Mouse (Mus musculus): Measurements from ENCODE around the gene Begain. TPM values are rescaled to one million over a fixed set of nuclear protein-coding genes. Genes with fewer than 3 reads are reported as not detected.

Gene Begain
- polyA plus RNA-seq, 1 experiment = 96.3 TPM

GRCm38 (mm10) chr12:109049949-109050348, 18.1 kb downstream of the Begain start:
- DNase-seq (ENCODE audit: low read depth) = no peak
- TF ChIP-seq CTCF (IDR thresholded peaks at IDR 0.05; ENCODE audit: borderline replicate concordance, extremely low read depth, insufficient read depth, insufficient read length) = no peak
- no peak for TF ChIP-seq POLR2A (IDR thresholded peaks at IDR 0.05; ENCODE audit: borderline replicate concordance, extremely low read depth, insufficient read depth, insufficient read length, poor library complexity, severe bottlenecking)

- no peak for DNase-seq (ENCODE audit: low read depth)
- TF ChIP-seq POLR2A (IDR thresholded peaks at IDR 0.05; ENCODE audit: borderline replicate concordance, extremely low read depth, insufficient read depth, insufficient read length, poor library complexity, severe bottlenecking) = no peak
- no peak for TF ChIP-seq CTCF (IDR thresholded peaks at IDR 0.05; ENCODE audit: borderline replicate concordance, extremely low read depth, insufficient read depth, insufficient read length)
These were observed 22.4 kb downstream of the Begain start for GRCm38 (mm10) chr12:109045581-109045980.

GRCm38 (mm10) chr12:109044497-109044896, 23.5 kb downstream of the Begain start:
- DNase-seq (ENCODE audit: low read depth) = peak; percentile 19
- peak; percentile 43; the same call in 1 of the 2 replicates for TF ChIP-seq CTCF (IDR thresholded peaks at IDR 0.05; ENCODE audit: borderline replicate concordance, extremely low read depth, insufficient read depth, insufficient read length)
- TF ChIP-seq POLR2A (IDR thresholded peaks at IDR 0.05; ENCODE audit: borderline replicate concordance, extremely low read depth, insufficient read depth, insufficient read length, poor library complexity, severe bottlenecking) = no peak

GRCm38 (mm10) chr12:109039311-109039710, 28.7 kb downstream of the Begain start:
- DNase-seq (ENCODE audit: low read depth) = peak; percentile 77
- no peak for TF ChIP-seq CTCF (IDR thresholded peaks at IDR 0.05; ENCODE audit: borderline replicate concordance, extremely low read depth, insufficient read depth, insufficient read length)
- no peak for TF ChIP-seq POLR2A (IDR thresholded peaks at IDR 0.05; ENCODE audit: borderline replicate concordance, extremely low read depth, insufficient read depth, insufficient read length, poor library complexity, severe bottlenecking)

- DNase-seq (ENCODE audit: low read depth) = peak; percentile 86
- TF ChIP-seq CTCF (IDR thresholded peaks at IDR 0.05; ENCODE audit: borderline replicate concordance, extremely low read depth, insufficient read depth, insufficient read length) (no peak), POLR2A (IDR thresholded peaks at IDR 0.05; ENCODE audit: borderline replicate concordance, extremely low read depth, insufficient read depth, insufficient read length, poor library complexity, severe bottlenecking) (no peak)
These were observed 29.7 kb downstream of the Begain start for GRCm38 (mm10) chr12:109038179-109038819.

- no peak for DNase-seq (ENCODE audit: low read depth)
- TF ChIP-seq CTCF (IDR thresholded peaks at IDR 0.05; ENCODE audit: borderline replicate concordance, extremely low read depth, insufficient read depth, insufficient read length) (no peak), POLR2A (IDR thresholded peaks at IDR 0.05; ENCODE audit: borderline replicate concordance, extremely low read depth, insufficient read depth, insufficient read length, poor library complexity, severe bottlenecking) (no peak)
These were observed 31.0 kb downstream of the Begain start for GRCm38 (mm10) chr12:109037026-109037425.

GRCm38 (mm10) chr12:109023780-109024179, 44.2 kb downstream of the Begain start:
- TF ChIP-seq POLR2A (IDR thresholded peaks at IDR 0.05; ENCODE audit: borderline replicate concordance, extremely low read depth, insufficient read depth, insufficient read length, poor library complexity, severe bottlenecking) = no peak
- peak; percentile 49 for TF ChIP-seq CTCF (IDR thresholded peaks at IDR 0.05; ENCODE audit: borderline replicate concordance, extremely low read depth, insufficient read depth, insufficient read length)
- DNase-seq (ENCODE audit: low read depth) = peak; percentile 44

GRCm38 (mm10) chr12:109022966-109023365, 45.1 kb downstream of the Begain start:
- no peak for TF ChIP-seq CTCF (IDR thresholded peaks at IDR 0.05; ENCODE audit: borderline replicate concordance, extremely low read depth, insufficient read depth, insufficient read length)
- TF ChIP-seq POLR2A (IDR thresholded peaks at IDR 0.05; ENCODE audit: borderline replicate concordance, extremely low read depth, insufficient read depth, insufficient read length, poor library complexity, severe bottlenecking) = no peak
- no peak for DNase-seq (ENCODE audit: low read depth)

- DNase-seq (ENCODE audit: low read depth) = peak; percentile 15
- TF ChIP-seq POLR2A (IDR thresholded peaks at IDR 0.05; ENCODE audit: borderline replicate concordance, extremely low read depth, insufficient read depth, insufficient read length, poor library complexity, severe bottlenecking) = no peak
- no peak for TF ChIP-seq CTCF (IDR thresholded peaks at IDR 0.05; ENCODE audit: borderline replicate concordance, extremely low read depth, insufficient read depth, insufficient read length)
These were observed 45.8 kb downstream of the Begain start for GRCm38 (mm10) chr12:109022181-109022691.

GRCm38 (mm10) chr12:109010070-109010649, 57.9 kb downstream of the Begain start:
- peak; percentile 67 for DNase-seq (ENCODE audit: low read depth)
- no peak for TF ChIP-seq POLR2A (IDR thresholded peaks at IDR 0.05; ENCODE audit: borderline replicate concordance, extremely low read depth, insufficient read depth, insufficient read length, poor library complexity, severe bottlenecking)
- TF ChIP-seq CTCF (IDR thresholded peaks at IDR 0.05; ENCODE audit: borderline replicate concordance, extremely low read depth, insufficient read depth, insufficient read length) = no peak

GRCm38 (mm10) chr12:109002978-109003377, 65.0 kb downstream of the Begain start:
- DNase-seq (ENCODE audit: low read depth) = no peak
- no peak for TF ChIP-seq POLR2A (IDR thresholded peaks at IDR 0.05; ENCODE audit: borderline replicate concordance, extremely low read depth, insufficient read depth, insufficient read length, poor library complexity, severe bottlenecking)
- TF ChIP-seq CTCF (IDR thresholded peaks at IDR 0.05; ENCODE audit: borderline replicate concordance, extremely low read depth, insufficient read depth, insufficient read length) = no peak

- TF ChIP-seq POLR2A (IDR thresholded peaks at IDR 0.05; ENCODE audit: borderline replicate concordance, extremely low read depth, insufficient read depth, insufficient read length, poor library complexity, severe bottlenecking) (no peak), CTCF (IDR thresholded peaks at IDR 0.05; ENCODE audit: borderline replicate concordance, extremely low read depth, insufficient read depth, insufficient read length) (no peak)
- no peak for DNase-seq (ENCODE audit: low read depth)
These were observed 70.8 kb downstream of the Begain start for GRCm38 (mm10) chr12:108997249-108997648.
